Mouse (Mus musculus) cerebellum, adult 11-12 months (tissue): Measurements from ENCODE around the gene Prr15l.

Experiments
- DNase-seq: peaks from one replicate; pipeline ENCODE4 v3.0.0; 2022

Prr15l gene

GRCm38 (mm10) chr11:96950767-96951166 is 22.9 kb downstream of the Prr15l start:
- no peak for DNase-seq

GRCm38 (mm10) chr11:96952426-96952825 is 24.5 kb downstream of the Prr15l start:
- no peak for DNase-seq

- DNase-seq, result no peak
Observed at GRCm38 (mm10) chr11:96952896-96953295, 25.0 kb downstream of the Prr15l start.

GRCm38 (mm10) chr11:96955094-96955493 is 27.2 kb downstream of the Prr15l start:
- no peak for DNase-seq

- DNase-seq, result no peak
Observed at GRCm38 (mm10) chr11:96956009-96956724, 28.3 kb downstream of the Prr15l start.

- DNase-seq, result no peak
Observed at GRCm38 (mm10) chr11:96957061-96957805, 29.3 kb downstream of the Prr15l start.

- peak; percentile 87 for DNase-seq
Observed at GRCm38 (mm10) chr11:96963580-96963979, 35.7 kb downstream of the Prr15l start.

- DNase-seq, result no peak
Observed at GRCm38 (mm10) chr11:96966172-96966571, 38.3 kb downstream of the Prr15l start.

GRCm38 (mm10) chr11:96966914-96967543 is 39.1 kb downstream of the Prr15l start:
- no peak for DNase-seq

GRCm38 (mm10) chr11:96967544-96968269 is 39.8 kb downstream of the Prr15l start:
- DNase-seq, result no peak

- DNase-seq, result no peak
Observed at GRCm38 (mm10) chr11:96968476-96968875, 40.6 kb downstream of the Prr15l start.

GRCm38 (mm10) chr11:96969280-96969722 is 41.4 kb downstream of the Prr15l start:
- peak; percentile 65 for DNase-seq

- DNase-seq, result peak; percentile 85
Observed at GRCm38 (mm10) chr11:96969746-96970145, 41.8 kb downstream of the Prr15l start.

- DNase-seq, result no peak
Observed at GRCm38 (mm10) chr11:96970341-96970740, 42.4 kb downstream of the Prr15l start.

- no peak for DNase-seq
Observed at GRCm38 (mm10) chr11:96972906-96973305, 45.0 kb downstream of the Prr15l start.

- peak; percentile 85 for DNase-seq
Observed at GRCm38 (mm10) chr11:96973426-96973964, 45.6 kb downstream of the Prr15l start.

- no peak for DNase-seq
Observed at GRCm38 (mm10) chr11:96974813-96975212, 46.9 kb downstream of the Prr15l start.

GRCm38 (mm10) chr11:96975511-96976378 is 47.8 kb downstream of the Prr15l start:
- DNase-seq, result no peak

- no peak for DNase-seq
Observed at GRCm38 (mm10) chr11:96976379-96976687, 48.4 kb downstream of the Prr15l start.

- peak; percentile 88 for DNase-seq
Observed at GRCm38 (mm10) chr11:96976911-96977591, 49.1 kb downstream of the Prr15l start.
